Mouse (Mus musculus): Measurements from ENCODE around the gene Pcnt. TPM values are rescaled to one million over a fixed set of nuclear protein-coding genes. Genes with fewer than 3 reads are reported as not detected.

The Pcnt gene
- polyA plus RNA-seq, 1 experiment, result 31.3 TPM

DNA sequence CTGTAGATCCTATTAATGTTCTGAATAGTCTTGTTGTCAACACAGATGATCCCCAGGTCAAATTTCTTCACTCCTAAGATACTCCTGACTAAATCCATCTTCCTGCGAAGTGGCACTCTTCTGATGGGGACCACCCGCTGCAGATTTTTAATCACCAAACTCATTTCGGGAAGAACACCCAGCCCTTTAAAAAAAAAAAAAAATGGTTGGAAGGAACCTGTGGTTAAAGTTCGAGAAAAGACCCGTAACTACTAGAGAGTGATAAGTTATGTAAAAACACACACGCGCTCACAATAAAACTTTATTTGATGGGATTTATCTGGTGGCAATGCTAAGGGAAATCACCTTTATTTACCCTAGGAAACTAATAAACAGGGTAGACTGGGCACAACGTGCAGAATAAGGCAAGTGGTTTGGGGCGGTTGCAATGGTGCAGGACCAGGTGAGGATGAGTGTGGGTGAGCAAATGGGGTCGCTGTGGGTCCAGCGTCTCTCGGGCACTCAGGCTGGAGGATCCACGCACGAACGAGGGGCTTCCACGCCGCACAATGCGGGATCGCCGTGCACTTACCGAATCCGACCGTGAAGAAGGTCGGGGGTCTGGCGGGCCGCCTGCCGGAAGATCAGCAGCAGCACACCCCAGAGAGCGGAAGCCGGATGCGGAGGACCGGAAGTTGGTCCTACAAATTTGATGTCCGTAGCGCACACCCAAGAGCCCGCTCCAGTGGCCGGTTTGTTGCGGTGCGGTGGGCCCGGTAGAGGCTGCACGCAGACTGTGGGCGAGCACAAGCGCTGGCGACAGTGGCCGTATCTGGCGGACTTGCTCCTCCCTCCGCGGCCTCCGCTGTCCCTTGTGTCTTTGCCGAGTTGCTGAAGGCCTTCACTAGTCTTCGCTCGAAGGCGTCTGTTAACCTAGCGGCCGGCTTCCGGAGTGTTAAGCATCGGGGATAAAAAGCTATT, 25.9 kb upstream of the Pcnt start, which contains the start of the genes Mcm3ap and Ybey:
Mcm3ap (plus strand) TSS at position 725 of the 960 bp plus-strand sequence.
Ybey (minus strand) TSS at position 912 of the 960 bp plus-strand sequence.
- TF ChIP-seq CTCF (IDR thresholded peaks at IDR 0.05; ENCODE audit: borderline replicate concordance, insufficient read depth, low read depth, low read length) (peak; percentile 33; the same call in 1 of the 2 replicates), POLR2A (IDR thresholded peaks at IDR 0.05; ENCODE audit: borderline replicate concordance, insufficient read depth, low read length) (peak; percentile 72; the same call in 1 of the 2 replicates)
- Histone ChIP-seq H3K27me3 (ENCODE audit: control insufficient read depth, insufficient read depth, low read length) (no peaks in the 10 kb centered on the region), H3K27ac (ENCODE audit: insufficient read depth, low read length) (peak within 1 kb of the TSS; percentile 55; the same call in 1 of the 2 replicates), H3K4me3 (replicated peaks; ENCODE audit: insufficient read depth, low read depth, low read length) (peak within 1 kb of the TSS; percentile 84), H3K4me1 (ENCODE audit: control insufficient read depth, insufficient read depth, low read length) (peaks cover 5% of the 10 kb centered on the region; the same call in 1 of the 2 replicates)
- DNase-seq, result peak; percentile 89 to 93
- 1% methylated on average over 55 of the region's 55 CpGs for WGBS

DNA sequence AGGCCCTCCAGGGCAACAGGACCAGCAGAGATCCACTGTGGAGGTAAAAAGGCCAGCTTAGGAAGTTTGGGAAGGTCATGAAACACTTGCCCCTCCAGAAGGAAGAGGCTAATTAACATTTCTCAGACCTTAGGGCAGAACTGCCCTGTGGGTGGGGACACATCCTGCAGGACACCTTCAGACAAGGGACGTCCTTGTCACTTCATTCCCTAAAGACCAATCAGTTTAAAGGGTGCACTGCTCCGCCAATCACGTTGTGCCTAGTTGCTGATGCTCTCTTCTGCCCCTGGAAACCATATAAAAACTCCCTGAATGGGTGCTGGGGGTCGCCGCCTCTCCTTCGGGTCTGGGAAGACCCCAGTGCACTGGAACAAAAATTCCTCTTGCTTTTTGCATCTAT, 20.1 kb upstream of the Pcnt start:
- no peak overlapping the region for H3K4me3 ChIP-seq (replicated peaks; ENCODE audit: insufficient read depth, low read depth, low read length)
- 90% methylated on average over 6 of the region's 6 CpGs for WGBS
- H3K27me3 ChIP-seq (ENCODE audit: control insufficient read depth, insufficient read depth, low read length), result no peaks in the 10 kb centered on the region
- no peaks in the 10 kb centered on the region for H3K4me1 ChIP-seq (ENCODE audit: control insufficient read depth, insufficient read depth, low read length)
- TF ChIP-seq CTCF (IDR thresholded peaks at IDR 0.05; ENCODE audit: borderline replicate concordance, insufficient read depth, low read depth, low read length) (no peak), POLR2A (IDR thresholded peaks at IDR 0.05; ENCODE audit: borderline replicate concordance, insufficient read depth, low read length) (no peak)
- no peak for DNase-seq
- no peak overlapping the region for H3K27ac ChIP-seq (ENCODE audit: insufficient read depth, low read length)

DNA sequence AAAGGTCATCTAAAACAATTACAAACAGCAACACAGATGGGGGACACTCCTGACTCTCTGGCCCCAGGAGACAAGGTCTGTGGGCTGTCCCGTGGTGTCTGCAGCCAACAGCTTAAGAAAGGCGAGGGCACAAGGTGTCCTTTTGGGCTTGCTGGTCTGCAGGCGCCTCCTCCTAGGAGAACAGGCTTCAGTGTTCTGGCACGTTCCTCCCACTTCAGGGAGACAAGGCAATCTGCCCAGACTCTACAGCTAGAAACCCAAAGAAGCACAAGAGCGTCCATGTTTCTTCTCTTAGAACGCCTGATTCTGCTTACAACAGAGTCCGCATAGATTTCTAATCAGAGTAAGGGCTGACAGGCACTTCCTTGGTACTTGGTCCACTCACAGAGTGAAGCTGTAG, 19.7 kb upstream of the Pcnt start:
- no peaks in the 10 kb centered on the region for H3K27me3 ChIP-seq (ENCODE audit: control insufficient read depth, insufficient read depth, low read length)
- no peaks in the 10 kb centered on the region for H3K4me1 ChIP-seq (ENCODE audit: control insufficient read depth, insufficient read depth, low read length)
- WGBS, result 90% methylated on average over 7 of the region's 7 CpGs
- H3K4me3 ChIP-seq (replicated peaks; ENCODE audit: insufficient read depth, low read depth, low read length), result no peak overlapping the region
- DNase-seq, result no peak
- no peak for TF ChIP-seq CTCF (IDR thresholded peaks at IDR 0.05; ENCODE audit: borderline replicate concordance, insufficient read depth, low read depth, low read length)
- TF ChIP-seq POLR2A (IDR thresholded peaks at IDR 0.05; ENCODE audit: borderline replicate concordance, insufficient read depth, low read length), result no peak
- no peak overlapping the region for H3K27ac ChIP-seq (ENCODE audit: insufficient read depth, low read length)

DNA sequence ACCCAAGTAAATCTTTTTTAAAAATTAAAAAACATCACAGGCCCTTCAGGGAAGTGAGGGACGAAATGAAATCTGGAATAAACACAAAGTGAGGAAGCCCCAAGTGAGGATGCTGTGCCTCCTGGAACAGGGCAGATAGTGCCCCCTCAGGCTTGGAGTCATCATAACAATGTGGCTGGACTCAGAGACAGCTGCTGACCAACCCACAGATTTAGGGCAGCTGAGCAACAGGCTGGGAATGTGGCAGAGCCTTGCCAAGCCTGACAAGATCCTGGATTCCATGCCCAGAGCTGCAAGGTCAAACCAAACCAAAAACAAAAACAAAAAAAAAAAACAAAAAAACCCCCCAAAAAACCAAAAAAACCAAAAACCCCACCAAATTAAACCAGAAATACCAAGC, 18.7 kb upstream of the Pcnt start:
- H3K4me1 ChIP-seq (ENCODE audit: control insufficient read depth, insufficient read depth, low read length), result no peaks in the 10 kb centered on the region
- no peak overlapping the region for H3K27ac ChIP-seq (ENCODE audit: insufficient read depth, low read length)
- no peak overlapping the region for H3K4me3 ChIP-seq (replicated peaks; ENCODE audit: insufficient read depth, low read depth, low read length)
- H3K27me3 ChIP-seq (ENCODE audit: control insufficient read depth, insufficient read depth, low read length), result no peaks in the 10 kb centered on the region
- no peak for TF ChIP-seq POLR2A (IDR thresholded peaks at IDR 0.05; ENCODE audit: borderline replicate concordance, insufficient read depth, low read length)
- no peak for TF ChIP-seq CTCF (IDR thresholded peaks at IDR 0.05; ENCODE audit: borderline replicate concordance, insufficient read depth, low read depth, low read length)
- 91% methylated on average over 1 of the region's 1 CpGs for WGBS
- DNase-seq, result no peak

DNA sequence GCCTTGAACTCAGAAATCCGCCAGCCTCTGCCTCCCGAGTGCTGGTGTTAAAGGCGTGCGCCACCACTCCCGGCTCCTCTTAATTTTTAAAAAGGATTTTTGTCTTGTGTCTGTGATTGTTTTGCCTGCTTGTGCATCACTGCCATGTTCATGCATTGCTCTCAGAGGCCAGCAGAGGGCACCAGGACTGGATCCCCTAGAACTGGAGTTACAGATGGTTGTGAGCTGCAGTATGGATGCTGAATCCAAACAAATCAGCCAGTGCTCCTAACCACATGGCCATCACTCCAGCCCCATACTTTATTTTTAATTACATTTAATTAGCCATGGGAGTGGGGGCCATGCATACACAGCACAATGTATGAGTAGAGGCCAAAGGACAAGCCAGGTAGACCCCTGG, 12.7 kb upstream of the Pcnt start:
- H3K27me3 ChIP-seq (ENCODE audit: control insufficient read depth, insufficient read depth, low read length), result no peaks in the 10 kb centered on the region
- no peak for TF ChIP-seq POLR2A (IDR thresholded peaks at IDR 0.05; ENCODE audit: borderline replicate concordance, insufficient read depth, low read length)
- peak; percentile 71 for TF ChIP-seq CTCF (IDR thresholded peaks at IDR 0.05; ENCODE audit: borderline replicate concordance, insufficient read depth, low read depth, low read length)
- no peak overlapping the region for H3K4me3 ChIP-seq (replicated peaks; ENCODE audit: insufficient read depth, low read depth, low read length)
- no peaks in the 10 kb centered on the region for H3K4me1 ChIP-seq (ENCODE audit: control insufficient read depth, insufficient read depth, low read length)
- 53% methylated on average over 5 of the region's 5 CpGs for WGBS
- peak; percentile 29 to 41 for DNase-seq
- H3K27ac ChIP-seq (ENCODE audit: insufficient read depth, low read length), result no peak overlapping the region

DNA sequence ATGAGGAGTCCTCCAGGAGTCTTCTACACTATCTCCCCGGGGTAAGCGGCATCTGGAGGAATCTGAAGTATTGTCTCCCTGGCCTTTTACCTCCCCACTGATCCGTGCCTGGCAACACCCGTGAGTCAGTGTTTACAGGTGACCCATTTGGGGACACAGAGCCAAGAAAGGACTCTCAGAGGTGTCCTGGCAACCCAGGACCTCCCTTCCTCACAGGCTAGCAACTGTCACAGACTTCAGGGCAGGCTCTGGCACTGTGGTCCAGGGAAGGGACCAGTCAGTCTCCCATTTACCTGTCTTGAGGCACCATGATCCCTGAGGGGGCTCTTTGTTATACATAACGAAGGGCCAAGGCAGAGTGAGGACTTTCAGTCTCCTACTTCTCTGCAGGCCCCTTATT, 6.3 kb upstream of the Pcnt start, which contains the start of gene 2610028H24Rik:
2610028H24Rik (plus strand) TSS at position 231 of the 400 bp plus-strand sequence.
- Histone ChIP-seq H3K27ac (ENCODE audit: insufficient read depth, low read length) (no peak within 1 kb of the TSS), H3K4me1 (ENCODE audit: control insufficient read depth, insufficient read depth, low read length) (no peaks in the 10 kb centered on the region), H3K4me3 (replicated peaks; ENCODE audit: insufficient read depth, low read depth, low read length) (no peak within 1 kb of the TSS), H3K27me3 (ENCODE audit: control insufficient read depth, insufficient read depth, low read length) (no peaks in the 10 kb centered on the region)
- TF ChIP-seq CTCF (IDR thresholded peaks at IDR 0.05; ENCODE audit: borderline replicate concordance, insufficient read depth, low read depth, low read length) (no peak), POLR2A (IDR thresholded peaks at IDR 0.05; ENCODE audit: borderline replicate concordance, insufficient read depth, low read length) (no peak)
- DNase-seq, result no peak
- WGBS, result 55% methylated on average over 5 of the region's 5 CpGs

DNA sequence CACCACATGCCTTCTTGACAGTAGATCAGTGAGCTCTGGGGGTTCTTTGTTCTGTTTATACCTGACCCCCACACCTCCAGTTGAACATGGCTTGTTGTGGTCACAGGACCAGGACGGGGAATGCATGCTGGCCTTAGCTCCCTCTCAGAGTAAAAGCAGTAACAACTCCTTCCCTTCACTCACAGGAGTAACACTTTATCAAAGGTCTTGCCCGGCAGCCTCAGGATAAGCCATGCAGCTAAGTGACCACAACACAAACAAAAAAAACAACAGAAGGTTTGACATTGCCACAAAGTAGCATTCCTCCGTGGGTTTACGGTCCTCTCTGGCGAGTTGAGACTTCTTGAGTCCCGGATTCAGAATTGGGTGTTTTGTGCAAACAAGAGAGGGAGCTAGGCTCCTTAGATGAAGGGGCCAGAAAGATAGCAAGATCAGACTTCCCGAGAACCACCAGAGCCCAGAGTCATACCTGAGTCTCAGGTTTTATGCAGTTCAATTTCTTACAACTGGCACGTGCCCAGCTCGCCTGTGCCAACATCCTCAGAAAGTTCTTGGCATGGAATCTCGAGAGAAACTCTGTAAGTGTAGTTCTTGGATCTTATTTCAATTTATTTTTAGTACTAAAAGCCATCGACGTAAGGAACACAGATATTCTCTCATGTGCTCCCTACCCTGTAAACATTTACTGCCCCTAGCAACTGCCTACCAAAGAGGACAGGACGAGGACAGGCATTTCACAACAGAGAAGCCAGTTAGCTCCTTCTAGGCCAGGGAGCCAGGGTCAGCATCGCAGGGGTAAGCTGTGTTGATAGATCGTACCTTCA, 5.0 kb upstream of the Pcnt start:
- no peak overlapping the region for H3K4me3 ChIP-seq (replicated peaks; ENCODE audit: insufficient read depth, low read depth, low read length)
- DNase-seq, result no peak
- TF ChIP-seq POLR2A (IDR thresholded peaks at IDR 0.05; ENCODE audit: borderline replicate concordance, insufficient read depth, low read length), result no peak
- no peak for TF ChIP-seq CTCF (IDR thresholded peaks at IDR 0.05; ENCODE audit: borderline replicate concordance, insufficient read depth, low read depth, low read length)
- no peaks in the 10 kb centered on the region for H3K27me3 ChIP-seq (ENCODE audit: control insufficient read depth, insufficient read depth, low read length)
- WGBS, result 74% methylated on average over 15 of the region's 15 CpGs
- H3K4me1 ChIP-seq (ENCODE audit: control insufficient read depth, insufficient read depth, low read length), result no peaks in the 10 kb centered on the region
- H3K27ac ChIP-seq (ENCODE audit: insufficient read depth, low read length), result no peak overlapping the region
